Mouse (Mus musculus) liver, adult 2 months (tissue): ENCODE measurements around the gene Dusp13.

ENCODE experiments used
- CTCF ChIP-seq: fragments of 200-500 bp; IDR thresholded peaks from 2 replicates; pipeline ENCODE4 v1.5.1; 2011; ENCODE audit warnings: low read depth, low read length, control low read depth
- POLR2A ChIP-seq: fragments of 200-500 bp; IDR thresholded peaks from 2 replicates; pipeline ENCODE4 v1.6.1; 2011; ENCODE audit warnings: low read length, control low read depth; ENCODE audit not compliant: insufficient read depth; ENCODE audit errors: extremely low read depth

DNA sequence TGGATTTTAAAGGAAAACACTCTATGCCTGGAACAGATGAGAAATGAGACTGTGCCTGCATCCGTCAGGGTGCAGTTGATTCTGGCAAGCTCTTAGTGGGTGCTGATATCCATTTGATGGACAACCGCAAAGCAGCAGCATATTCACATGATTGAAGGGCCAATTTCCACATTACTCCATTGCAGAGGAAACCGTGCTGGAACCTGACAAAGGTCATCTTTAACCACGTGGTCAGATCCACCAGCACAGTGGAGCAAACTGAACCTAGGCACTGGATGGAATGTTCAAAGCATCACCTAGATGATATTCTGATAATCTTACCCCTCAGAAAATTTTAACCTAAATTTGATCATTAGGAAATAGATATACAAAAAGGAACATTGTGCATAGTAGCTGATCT is 25.2 kb upstream of the Dusp13 start:
- TF ChIP-seq CTCF (no peak), POLR2A (no peak)
